Mouse (Mus musculus): ENCODE measurements around the gene Spag4.
"Not testable (repeated sequence)": the region's sequence is repeated elsewhere in the genome, so short reads cannot be mapped to it uniquely, and the experiment has no call there.

Spag4 gene

DNA sequence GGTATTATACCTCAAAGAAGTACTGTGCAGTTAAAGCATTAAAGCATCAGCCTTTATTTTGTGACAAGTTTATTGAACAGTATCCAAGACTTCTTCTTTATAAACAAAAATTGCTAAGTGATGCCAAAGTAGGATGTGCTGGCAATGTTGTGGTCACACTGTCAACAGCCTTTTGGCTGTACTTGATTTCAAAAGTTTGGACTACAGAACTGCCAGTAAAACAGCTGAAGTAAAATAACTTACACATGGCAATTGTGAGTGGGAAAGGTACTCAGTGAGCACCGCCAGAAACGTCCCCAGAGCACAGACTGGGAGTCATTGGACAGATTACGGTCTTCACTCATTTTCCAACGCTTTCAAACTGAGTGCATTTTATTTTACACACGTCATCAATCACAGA lies 27.0 kb downstream of the Spag4 start:
- in situ Hi-C loops (cut with MboI; ENCODE audit: low sequenced_read_pairs) = no loop called here

DNA sequence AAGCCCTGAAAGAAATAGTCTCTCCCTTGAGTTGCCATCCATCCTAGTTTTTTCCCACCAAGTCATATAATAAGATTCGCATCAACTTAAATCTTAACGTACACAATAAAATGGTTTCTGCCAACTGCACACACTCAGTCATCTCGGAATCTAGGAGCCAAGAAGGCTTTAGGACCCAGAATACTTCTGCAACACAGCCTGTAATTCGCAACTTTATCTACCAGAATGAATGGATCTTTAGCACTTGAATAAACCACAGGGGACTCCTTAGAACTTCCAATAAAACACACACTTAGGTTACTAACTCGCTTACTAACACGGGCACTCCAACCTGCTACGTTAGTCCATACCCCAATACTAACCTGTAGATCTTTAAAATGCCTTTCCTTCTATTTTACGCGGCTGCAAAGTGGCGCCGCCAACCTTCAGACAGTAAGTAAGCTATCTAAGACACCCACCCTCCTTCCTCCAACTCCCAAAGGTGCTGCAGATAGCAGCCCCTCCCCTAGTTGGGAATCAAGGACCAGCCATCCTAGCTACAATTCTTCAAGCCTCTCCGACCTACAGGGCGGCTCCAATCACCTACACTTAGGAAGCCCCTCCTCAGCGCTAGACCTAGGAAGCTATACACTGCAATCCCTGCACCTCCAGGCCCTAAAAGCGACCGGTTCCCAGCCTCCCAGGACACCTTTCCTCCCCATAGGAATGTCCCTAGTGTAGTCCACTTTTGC lies 45.8 kb downstream of the Spag4 start:
- in situ Hi-C loops (cut with MboI; ENCODE audit: low sequenced_read_pairs) = no loop called here

DNA sequence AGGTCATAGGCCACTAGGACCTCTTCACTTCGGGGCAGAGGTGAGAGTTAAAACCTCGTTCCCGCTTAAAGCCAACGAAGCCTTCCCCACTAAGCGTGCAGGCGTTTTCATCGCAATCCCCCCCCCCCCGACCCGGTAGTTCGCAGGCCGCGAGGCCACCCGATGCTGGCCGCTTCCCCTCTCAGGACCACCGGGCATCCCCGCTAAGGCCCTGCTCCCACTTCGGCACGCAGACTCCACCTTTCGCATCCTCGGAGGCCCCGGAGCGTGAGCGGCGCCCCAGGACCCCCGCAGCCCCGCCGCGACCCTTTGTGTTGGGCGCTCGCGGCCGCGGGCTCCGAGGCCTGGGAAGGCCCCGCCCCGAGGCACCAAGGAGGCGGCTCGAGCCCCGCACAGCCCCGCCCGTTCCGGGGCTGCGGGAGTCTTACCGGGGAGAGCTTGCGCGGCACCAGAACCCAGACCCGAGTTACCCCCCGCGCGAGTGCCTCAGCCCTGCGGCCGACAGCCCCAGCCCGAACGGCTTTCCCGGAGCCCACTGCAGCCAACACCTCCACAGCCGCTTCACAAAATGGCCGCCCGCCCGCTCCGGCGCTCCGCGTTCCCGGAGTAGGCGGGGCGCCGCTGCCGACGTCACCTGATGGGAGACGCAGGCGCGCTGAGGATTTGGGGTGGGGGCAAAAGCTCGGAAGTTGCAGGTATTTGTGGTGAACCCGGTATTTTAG lies 46.5 kb downstream of the Spag4 start, which contains the start of the genes Cpne1 and Rbm12:
Cpne1 (minus strand) TSS at position 608 of the 722 bp plus-strand sequence.
Rbm12 (minus strand) TSS at position 621 of the 722 bp plus-strand sequence.
- in situ Hi-C loops (cut with MboI; ENCODE audit: low sequenced_read_pairs) = no loop called here

DNA sequence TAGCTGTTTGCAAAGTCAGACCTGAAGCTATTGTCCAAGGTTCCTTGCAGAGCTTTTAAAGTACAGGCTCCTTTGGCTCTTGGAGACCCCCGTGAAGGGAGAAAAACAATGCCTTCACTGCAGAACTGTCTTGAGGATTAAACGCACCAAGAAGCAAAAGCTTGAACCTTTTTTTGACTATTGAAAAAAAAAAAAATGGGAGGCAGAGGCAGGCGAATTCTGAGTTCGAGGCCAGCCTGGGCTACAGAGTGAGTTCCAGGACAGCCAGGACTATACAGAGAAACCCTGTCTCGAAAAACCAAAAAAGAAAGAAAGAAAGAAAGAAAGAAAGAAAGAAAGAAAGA lies 47.1 kb downstream of the Spag4 start:
- in situ Hi-C loops (cut with MboI; ENCODE audit: low sequenced_read_pairs) = not testable (repeated sequence)

DNA sequence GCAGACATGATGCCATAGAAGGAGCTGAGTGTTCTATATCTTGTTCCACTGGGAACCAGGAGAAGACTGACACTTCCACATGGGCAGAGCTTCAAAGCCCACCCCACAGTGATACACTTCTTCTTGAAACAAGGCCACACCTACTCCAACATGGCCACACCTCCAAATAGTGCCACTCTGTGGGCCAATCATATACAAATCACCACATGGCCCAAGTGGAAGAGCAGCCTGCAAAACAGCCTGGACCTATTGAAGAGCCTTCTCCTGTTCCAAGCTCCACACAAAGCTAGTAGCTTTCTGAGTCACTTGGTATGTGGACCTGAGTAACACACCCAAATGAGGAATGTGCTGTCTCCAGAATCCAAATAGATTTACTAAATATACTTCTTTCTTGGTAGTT lies 54.6 kb downstream of the Spag4 start:
- in situ Hi-C loops (cut with MboI; ENCODE audit: low sequenced_read_pairs) = no loop called here
